Mouse (Mus musculus): Measurements from ENCODE around the gene Irgc1. TPM values are rescaled to one million over a fixed set of nuclear protein-coding genes. Genes with fewer than 3 reads are reported as not detected.

The Irgc1 gene
- polyA plus RNA-seq, 1 experiment from 2014 or later: not detected

DNA sequence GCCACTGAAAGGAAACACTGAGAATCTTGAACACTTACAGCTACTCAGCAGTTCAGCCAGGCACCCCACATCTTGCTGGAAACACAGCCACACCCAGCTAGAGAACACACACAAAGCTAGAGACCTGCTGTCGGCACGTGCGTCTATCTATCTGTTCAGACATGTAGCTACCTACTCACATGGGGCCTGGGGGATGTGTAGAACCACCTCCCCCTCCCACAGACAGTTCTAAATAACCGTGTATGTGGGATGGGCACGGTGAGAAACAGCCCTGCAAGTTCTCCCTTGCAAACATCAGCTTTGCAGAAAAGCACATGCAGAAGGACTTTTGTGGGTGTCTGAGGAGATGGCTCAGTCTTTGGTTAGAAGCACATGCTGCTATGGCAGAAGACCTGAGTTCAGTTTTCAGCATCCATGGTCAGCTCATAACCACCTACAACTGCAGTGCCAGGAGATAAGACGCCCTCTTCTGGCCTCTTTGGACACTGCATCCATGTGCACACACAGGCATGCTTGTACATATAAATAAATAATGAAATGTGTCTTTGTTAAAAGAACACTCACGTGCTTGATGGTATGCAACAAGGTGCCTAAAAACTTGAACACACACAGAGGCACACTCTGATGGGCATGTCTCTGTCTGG, 5.3 kb downstream of the Irgc1 start:
- WGBS: 73% methylated on average over 7 of the region's 7 CpGs
- H3K9ac ChIP-seq (replicated peaks): no peak overlapping the region
- no peaks in the 10 kb centered on the region for H3K27me3 ChIP-seq
- no peak for ATAC-seq (replicated peaks)
- H3K27ac ChIP-seq (replicated peaks): no peak overlapping the region
- no peak overlapping the region for H3K4me3 ChIP-seq
- no peaks in the 10 kb centered on the region for H3K9me3 ChIP-seq
- H3K4me1 ChIP-seq: no peaks in the 10 kb centered on the region
- no peak overlapping the region for H3K4me2 ChIP-seq (replicated peaks)
- H3K36me3 ChIP-seq: no peaks in the 10 kb centered on the region

DNA sequence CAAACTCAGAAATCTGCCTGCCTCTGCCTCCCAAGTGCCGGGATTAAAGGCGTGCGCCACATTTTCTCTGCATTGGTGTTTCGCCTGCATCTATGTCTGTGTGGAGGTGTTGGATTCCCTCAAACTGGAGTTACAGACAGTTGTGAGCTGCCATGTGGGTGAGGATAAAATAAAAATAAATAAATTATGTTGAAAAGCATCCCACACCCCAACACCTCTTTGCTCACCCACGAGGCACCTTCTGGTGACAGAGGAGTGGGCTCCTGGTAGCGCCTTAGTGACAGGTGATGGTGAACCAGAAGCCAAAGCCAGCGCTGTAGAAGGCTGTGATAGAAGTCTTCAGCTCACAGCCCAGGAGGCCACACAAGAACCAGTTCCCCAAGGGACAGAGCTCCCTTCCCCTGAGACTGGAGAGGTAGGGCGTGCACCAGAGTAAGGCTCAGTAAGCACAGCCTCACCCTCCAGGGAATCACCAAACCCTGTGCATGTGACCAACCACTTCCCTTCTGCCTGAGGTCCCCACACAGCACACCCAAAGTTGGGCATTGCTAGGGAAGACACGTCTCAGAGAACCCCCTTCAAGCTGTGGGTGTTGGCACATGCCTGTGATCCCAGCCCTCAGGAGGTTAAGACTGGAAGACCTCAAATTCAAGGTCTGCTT, 6.7 kb downstream of the Irgc1 start:
- no peak overlapping the region for H3K4me2 ChIP-seq (replicated peaks)
- H3K9ac ChIP-seq (replicated peaks): no peak overlapping the region
- no peaks in the 10 kb centered on the region for H3K27me3 ChIP-seq
- WGBS: 90% methylated on average over 9 of the region's 9 CpGs
- H3K9me3 ChIP-seq: no peaks in the 10 kb centered on the region
- H3K27ac ChIP-seq (replicated peaks): no peak overlapping the region
- H3K36me3 ChIP-seq: no peaks in the 10 kb centered on the region
- no peak overlapping the region for H3K4me3 ChIP-seq
- no peaks in the 10 kb centered on the region for H3K4me1 ChIP-seq
- ATAC-seq (replicated peaks): no peak

DNA sequence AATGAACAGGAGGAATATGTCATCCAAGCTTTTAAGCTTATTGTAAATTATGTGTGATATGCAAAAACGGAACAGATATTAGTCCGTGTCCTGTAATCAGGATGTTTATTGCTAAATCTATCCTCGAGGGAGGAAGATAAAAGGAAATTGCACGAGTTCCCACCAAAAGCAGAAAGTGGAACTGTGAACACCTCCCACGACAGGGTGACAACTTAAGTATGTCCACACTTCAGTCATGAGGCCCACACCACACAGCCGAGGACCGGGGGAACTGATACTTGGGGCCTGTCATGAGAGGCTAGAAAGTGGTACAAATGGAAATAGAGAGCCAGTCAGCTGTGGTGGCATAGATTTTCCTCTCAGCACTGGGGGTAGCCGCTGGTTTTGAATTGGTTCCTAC, 9.8 kb downstream of the Irgc1 start:
- H3K27ac ChIP-seq (replicated peaks): no peak overlapping the region
- 74% methylated on average over 8 of the region's 8 CpGs for WGBS
- no peaks in the 10 kb centered on the region for H3K36me3 ChIP-seq
- no peaks in the 10 kb centered on the region for H3K9me3 ChIP-seq
- H3K4me2 ChIP-seq (replicated peaks): no peak overlapping the region
- ATAC-seq (replicated peaks): no peak
- H3K27me3 ChIP-seq: no peaks in the 10 kb centered on the region
- no peak overlapping the region for H3K9ac ChIP-seq (replicated peaks)
- no peak overlapping the region for H3K4me3 ChIP-seq
- H3K4me1 ChIP-seq: no peaks in the 10 kb centered on the region

DNA sequence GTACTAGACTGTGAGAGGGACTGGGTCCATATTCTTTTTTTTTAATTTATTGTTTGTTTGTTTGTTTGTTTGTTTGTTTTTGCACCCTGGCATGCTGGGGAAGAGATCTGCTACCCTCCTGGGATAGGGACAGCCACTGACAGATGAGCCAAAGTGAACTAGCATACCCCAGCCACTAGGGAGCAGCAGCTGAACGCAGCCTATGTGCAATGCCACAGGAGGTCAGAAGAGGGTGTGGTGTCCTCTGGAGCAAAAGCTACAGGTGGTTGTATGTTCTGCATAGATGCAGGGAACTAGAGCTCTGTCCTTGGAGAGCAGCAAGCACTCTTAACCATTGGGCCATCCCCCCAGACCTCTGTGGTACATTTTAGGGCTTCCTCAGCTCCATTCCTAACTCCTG, 10.3 kb downstream of the Irgc1 start:
- Histone ChIP-seq H3K9ac (replicated peaks) (no peak overlapping the region), H3K27me3 (no peaks in the 10 kb centered on the region), H3K4me3 (no peak overlapping the region), H3K36me3 (no peaks in the 10 kb centered on the region), H3K27ac (replicated peaks) (no peak overlapping the region), H3K9me3 (no peaks in the 10 kb centered on the region), H3K4me2 (replicated peaks) (no peak overlapping the region), H3K4me1 (no peaks in the 10 kb centered on the region)
- WGBS: 21% methylated on average over 1 of the region's 1 CpGs
- ATAC-seq (replicated peaks): no peak

DNA sequence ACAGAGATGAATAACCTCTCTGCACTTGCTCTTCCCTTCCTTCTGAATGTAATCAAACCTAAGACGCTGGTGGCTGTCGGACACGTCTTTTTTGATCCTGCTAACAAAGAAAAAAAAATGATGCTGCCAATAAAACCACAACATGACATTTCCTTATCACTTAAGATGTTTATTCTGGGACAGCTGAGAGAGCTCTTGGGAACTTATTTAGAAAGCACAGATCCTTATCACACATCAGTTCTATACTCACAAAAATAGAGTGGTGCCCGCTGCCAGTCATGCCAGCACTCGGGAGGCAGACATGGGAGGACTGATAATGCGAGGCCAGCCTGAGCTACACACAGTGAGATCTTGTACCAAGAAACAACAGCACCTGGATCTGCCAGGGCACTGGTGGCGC, 12.2 kb downstream of the Irgc1 start:
- Histone ChIP-seq H3K27ac (replicated peaks) (no peak overlapping the region), H3K4me1 (no peaks in the 10 kb centered on the region), H3K4me3 (no peak overlapping the region), H3K4me2 (replicated peaks) (no peak overlapping the region), H3K9me3 (no peaks in the 10 kb centered on the region), H3K36me3 (no peaks in the 10 kb centered on the region), H3K9ac (replicated peaks) (no peak overlapping the region), H3K27me3 (no peaks in the 10 kb centered on the region)
- 79% methylated on average over 7 of the region's 7 CpGs for WGBS
- no peak for ATAC-seq (replicated peaks)

DNA sequence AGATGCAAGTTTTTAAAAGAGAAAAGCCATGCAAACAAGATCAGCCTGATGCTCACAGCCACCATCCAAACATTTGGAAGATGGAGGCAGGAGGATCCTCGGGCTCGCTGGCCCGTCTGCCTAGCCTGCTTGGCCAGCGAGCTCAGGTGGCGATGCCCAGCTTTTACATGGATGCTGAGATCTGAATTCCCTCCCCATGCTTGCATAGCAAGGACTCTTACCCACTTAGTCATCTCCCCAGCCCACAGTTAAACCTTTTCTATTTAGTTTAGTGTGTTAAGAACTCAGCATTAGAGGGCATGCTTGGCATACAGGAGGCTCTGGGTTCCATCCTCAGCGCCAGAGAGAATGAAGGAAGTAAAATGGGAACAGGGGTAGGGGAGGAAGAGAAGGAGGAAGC, 12.9 kb downstream of the Irgc1 start:
- Histone ChIP-seq H3K4me3 (no peak overlapping the region), H3K9me3 (no peaks in the 10 kb centered on the region), H3K27ac (replicated peaks) (no peak overlapping the region), H3K4me1 (no peaks in the 10 kb centered on the region), H3K36me3 (no peaks in the 10 kb centered on the region), H3K27me3 (no peaks in the 10 kb centered on the region), H3K4me2 (replicated peaks) (no peak overlapping the region), H3K9ac (replicated peaks) (no peak overlapping the region)
- no peak for ATAC-seq (replicated peaks)
- 79% methylated on average over 6 of the region's 6 CpGs for WGBS

DNA sequence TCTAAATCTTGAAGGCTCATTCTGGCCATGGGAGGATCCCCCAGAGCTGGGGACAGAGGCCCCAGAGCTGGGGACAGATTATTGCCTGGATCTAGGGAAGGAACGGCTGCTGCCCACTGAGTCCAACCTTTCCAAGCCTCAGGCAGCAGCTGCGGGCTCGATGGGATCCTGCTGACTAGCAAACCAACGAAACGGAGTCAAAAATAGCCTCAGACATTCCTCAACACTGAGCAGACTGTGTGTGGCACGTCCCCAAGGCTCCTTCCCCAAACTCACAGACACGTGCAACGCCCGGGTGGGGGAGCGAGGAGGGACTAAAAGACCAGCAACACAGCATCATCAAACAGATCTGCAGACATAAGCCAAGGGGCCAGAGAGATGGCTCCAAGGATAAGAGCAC, 14.1 kb downstream of the Irgc1 start:
- 77% methylated on average over 10 of the region's 10 CpGs for WGBS
- H3K27me3 ChIP-seq: no peaks in the 10 kb centered on the region
- H3K36me3 ChIP-seq: no peaks in the 10 kb centered on the region
- no peaks in the 10 kb centered on the region for H3K4me1 ChIP-seq
- no peaks in the 10 kb centered on the region for H3K9me3 ChIP-seq
- no peak for ATAC-seq (replicated peaks)
- no peak overlapping the region for H3K4me3 ChIP-seq
- no peak overlapping the region for H3K27ac ChIP-seq (replicated peaks)
- no peak overlapping the region for H3K9ac ChIP-seq (replicated peaks)
- H3K4me2 ChIP-seq (replicated peaks): no peak overlapping the region

DNA sequence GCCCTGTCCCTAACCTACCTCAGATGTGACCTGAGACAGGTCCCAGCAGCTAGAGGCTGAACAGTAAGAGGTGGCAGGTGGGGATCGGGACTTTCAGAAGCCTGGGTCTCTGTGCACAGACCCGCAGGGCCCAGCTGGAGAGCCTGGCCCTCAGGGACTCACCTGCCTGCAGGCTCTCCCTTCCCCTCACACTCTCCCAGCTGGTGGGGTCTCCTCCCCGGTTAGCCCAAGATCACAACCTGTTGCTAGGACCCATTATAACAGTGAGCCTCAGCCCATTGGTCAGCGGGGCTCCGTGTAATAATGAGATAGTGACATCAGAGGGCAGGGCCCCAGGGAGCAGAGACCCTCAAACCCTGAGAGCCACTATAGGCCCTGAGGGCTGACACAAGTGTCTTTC, 16.8 kb downstream of the Irgc1 start:
- Histone ChIP-seq H3K4me1 (no peaks in the 10 kb centered on the region), H3K9ac (replicated peaks) (no peak overlapping the region), H3K27me3 (no peaks in the 10 kb centered on the region), H3K4me3 (no peak overlapping the region), H3K36me3 (no peaks in the 10 kb centered on the region), H3K27ac (replicated peaks) (no peak overlapping the region), H3K4me2 (replicated peaks) (no peak overlapping the region), H3K9me3 (no peaks in the 10 kb centered on the region)
- 72% methylated on average over 5 of the region's 5 CpGs for WGBS
- ATAC-seq (replicated peaks): no peak

DNA sequence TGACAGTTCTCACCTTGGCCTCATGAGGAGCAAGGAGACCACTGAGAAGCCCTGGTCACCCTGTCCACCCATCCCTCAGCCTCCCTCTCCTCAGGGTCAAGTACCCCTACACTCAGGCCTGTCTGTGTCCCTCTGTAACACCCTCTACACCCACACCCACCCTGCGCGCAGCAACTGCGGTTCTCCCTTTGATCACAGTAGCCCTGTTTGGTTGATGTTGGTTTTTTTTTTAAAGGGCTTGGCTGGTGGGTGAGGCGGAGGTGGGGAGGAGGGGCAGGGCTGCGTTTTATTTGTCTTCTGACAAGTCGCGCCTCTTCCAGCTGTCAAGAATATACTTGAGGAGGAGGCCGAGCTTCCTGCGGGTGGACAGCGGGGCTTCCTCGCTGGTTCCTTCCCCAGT, 20.4 kb downstream of the Irgc1 start:
- H3K9me3 ChIP-seq: no peaks in the 10 kb centered on the region
- H3K36me3 ChIP-seq: no peaks in the 10 kb centered on the region
- WGBS: 82% methylated on average over 11 of the region's 11 CpGs
- no peak overlapping the region for H3K9ac ChIP-seq (replicated peaks)
- H3K27me3 ChIP-seq: no peaks in the 10 kb centered on the region
- H3K4me2 ChIP-seq (replicated peaks): no peak overlapping the region
- no peak overlapping the region for H3K27ac ChIP-seq (replicated peaks)
- no peak overlapping the region for H3K4me3 ChIP-seq
- H3K4me1 ChIP-seq: peaks cover 12% of the 10 kb centered on the region
- no peak for ATAC-seq (replicated peaks)

DNA sequence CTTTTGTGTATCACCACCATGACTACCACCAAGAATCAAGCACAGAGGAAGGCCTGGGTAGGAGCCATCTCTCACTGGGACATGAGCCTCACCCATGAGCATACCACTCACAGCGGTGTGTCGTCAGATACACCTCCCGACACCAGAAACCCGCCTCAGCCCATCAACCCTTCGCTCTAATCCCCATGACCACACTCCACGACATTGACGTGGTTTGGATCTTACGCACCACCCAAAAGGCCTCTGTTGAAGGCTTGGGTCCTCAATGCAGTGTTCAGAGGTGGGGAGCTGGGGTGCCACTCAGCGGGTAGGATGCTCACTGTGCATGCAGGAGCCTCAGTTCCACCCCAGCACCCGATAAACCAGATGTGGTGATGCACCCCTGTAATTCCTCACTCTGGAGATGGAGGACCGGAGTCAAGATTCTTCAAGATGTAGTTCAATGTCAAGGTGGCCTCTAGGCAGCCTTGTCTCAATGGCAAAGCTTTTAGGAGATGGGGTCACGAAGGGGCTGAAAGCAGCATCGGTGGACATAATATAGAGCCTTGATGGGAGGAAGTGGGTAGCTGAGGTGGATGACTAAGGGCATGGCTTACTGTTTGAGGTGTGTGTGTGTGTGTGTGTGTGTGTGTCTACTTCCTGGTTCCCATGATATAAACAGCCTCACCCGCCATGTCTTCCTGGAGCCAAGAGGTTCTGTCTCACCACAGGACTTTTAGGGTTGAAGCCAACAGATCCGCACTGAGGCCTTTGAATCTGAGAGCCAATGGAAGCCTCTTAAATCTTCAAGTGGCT, 21.3 kb downstream of the Irgc1 start:
- Histone ChIP-seq H3K27me3 (no peaks in the 10 kb centered on the region), H3K4me2 (replicated peaks) (no peak overlapping the region), H3K4me3 (no peak overlapping the region), H3K27ac (replicated peaks) (0 out of 2 replicates have a peak overlapping the region, but pooled peaks have one; percentile 81), H3K9me3 (no peaks in the 10 kb centered on the region), H3K4me1 (peaks cover 12% of the 10 kb centered on the region), H3K36me3 (no peaks in the 10 kb centered on the region), H3K9ac (replicated peaks) (no peak overlapping the region)
- no peak for ATAC-seq (replicated peaks)
- whole genome bisulfite sequencing: 93% methylated on average over 15 of the region's 15 CpGs

DNA sequence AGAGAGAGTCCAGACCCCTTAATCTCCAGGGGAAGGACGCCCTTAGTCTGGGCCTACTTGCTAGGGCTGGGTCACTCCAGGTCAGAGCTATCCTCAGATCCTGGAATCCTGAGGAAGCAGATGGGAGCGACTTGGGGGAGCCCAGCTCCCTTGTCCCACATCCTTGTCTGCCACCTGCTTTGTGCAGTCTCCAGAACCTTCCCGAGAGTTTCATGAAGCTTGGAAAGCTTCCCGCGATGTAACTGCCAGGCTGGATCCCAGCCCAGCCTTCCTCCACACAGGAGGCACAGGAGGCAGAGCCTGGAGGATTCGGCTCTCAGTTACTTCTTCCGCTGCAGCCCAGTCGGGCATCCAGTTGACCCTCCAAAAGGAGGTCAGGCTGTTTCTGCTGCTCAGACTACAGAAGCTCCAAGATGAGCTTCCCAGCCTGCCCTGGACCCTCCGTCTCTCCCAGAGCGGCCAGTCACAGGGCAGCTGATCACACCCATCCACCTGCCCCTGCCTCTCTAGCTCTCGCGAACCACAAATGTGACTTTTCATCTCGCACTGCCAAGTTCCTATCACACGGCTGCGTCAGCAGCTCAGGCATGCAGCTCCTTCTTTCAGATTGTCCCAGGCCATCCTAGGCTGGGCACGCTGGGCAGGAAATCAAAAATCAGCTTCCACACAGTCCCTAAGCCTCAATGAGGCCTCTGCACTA, 22.5 kb downstream of the Irgc1 start:
- Histone ChIP-seq H3K4me2 (replicated peaks) (no peak overlapping the region), H3K4me1 (peaks cover 12% of the 10 kb centered on the region), H3K9ac (replicated peaks) (no peak overlapping the region), H3K4me3 (no peak overlapping the region), H3K27ac (replicated peaks) (peak overlapping the region; percentile 81), H3K36me3 (no peaks in the 10 kb centered on the region), H3K27me3 (no peaks in the 10 kb centered on the region), H3K9me3 (no peaks in the 10 kb centered on the region)
- ATAC-seq (replicated peaks): peak; percentile 76
- 45% methylated on average over 16 of the region's 16 CpGs for WGBS

DNA sequence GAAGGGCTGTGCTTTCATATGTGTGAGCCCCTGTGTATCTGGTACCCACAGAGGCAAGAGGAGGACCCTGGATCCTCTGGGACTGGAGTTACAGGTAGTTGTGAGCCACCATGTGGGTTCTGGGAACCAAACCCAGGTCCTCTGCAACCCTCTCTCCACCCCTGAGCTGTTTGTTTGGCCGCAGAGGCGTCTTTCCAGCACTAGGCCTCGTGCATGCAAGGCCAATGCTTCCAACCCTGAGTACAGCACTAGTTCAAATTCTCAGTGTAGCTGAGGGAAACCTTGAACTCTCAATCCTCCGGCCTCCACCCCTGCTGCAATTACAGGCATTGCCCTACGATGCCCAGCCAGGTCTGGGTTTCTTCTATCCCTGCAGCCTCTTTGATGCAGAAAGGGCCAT, 23.4 kb downstream of the Irgc1 start:
- Histone ChIP-seq H3K9me3 (no peaks in the 10 kb centered on the region), H3K36me3 (no peaks in the 10 kb centered on the region), H3K27ac (replicated peaks) (peak overlapping the region; percentile 81; the same call in 1 of the 2 replicates), H3K4me1 (peaks cover 12% of the 10 kb centered on the region), H3K9ac (replicated peaks) (no peak overlapping the region), H3K27me3 (no peaks in the 10 kb centered on the region), H3K4me2 (replicated peaks) (no peak overlapping the region), H3K4me3 (no peak overlapping the region)
- no peak for ATAC-seq (replicated peaks)
- WGBS: 80% methylated on average over 5 of the region's 5 CpGs
